Mouse (Mus musculus) right cerebral cortex, postnatal 36 days (tissue): ENCODE results near the gene Gm49630.
A peak's percentile ranks its signal among the peaks of the same experiment; 100 is the strongest.
"Not testable (repeated sequence)": the region's sequence is repeated elsewhere in the genome, so short reads cannot be mapped to it uniquely, and the experiment has no call there.

Experiments used
- DNase-seq, 2 experiments: peaks; one replicate each; pipeline ENCODE4 v3.0.0; 2022; ENCODE audit warnings: low spot score in 2 of 2, mixed read lengths in 1 of 2

Gene Gm49630

DNA sequence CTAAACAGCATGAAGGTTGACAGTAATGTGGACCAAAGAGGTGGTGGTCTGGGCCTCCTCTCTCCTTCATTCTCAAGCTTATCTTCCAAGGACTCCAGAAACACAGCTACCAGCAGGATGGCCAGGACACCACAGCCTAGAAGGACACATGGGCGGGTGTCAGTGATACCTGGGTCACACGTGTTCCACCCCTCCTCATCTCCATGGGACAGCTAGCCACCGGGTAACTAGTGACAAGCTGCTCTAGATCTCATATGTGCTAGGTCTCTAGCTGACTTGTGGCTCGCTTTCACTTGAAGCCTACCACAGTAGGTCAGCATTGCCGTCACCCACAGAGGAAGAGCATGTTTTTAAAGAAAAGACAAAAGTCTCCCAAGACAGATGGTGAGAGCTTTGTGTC is at the start of gene Gm49630:
TSS of gene Gm49630 (minus strand) at position 101 of the 400 bp plus-strand sequence.
- not testable (repeated sequence) for DNase-seq

DNA sequence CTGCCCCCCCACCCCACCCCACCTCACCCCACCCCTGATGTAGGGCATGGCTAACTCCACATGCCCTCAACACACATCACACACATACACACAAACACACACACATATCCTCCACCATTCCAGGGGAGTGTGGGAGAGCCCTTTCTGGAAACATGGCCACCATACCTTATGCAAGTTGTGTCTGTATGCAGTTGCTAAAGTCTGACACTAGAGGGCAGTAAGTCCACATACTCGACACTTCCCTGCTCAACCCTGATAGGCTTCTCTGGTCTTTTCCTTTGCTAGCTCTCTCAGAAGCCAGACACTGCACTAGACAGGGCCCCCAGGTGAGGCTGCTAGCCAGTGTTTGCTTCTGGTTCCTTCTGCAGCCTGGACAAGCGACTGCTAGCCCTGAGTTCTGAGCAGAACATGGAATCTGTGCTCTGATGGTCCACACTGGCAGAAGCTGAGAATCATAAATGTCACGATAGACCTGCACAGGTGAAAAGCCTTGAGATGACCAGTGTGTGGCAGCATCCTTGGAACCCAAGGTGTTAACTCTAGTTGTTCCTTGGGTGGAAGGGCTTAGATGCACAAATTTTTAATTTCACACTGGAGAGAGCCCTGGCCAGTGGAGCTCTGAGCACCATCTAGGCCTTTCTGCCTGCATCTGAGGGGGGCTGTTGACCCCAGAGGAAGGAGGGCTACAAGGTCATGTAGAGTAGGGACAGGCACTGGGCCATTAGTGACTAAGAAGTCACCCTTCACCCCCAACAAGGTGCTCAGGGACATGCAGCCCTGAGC is 48.6 kb upstream of the Gm49630 start:
- peak in 1 of 2 experiments; percentile 11 for DNase-seq

DNA sequence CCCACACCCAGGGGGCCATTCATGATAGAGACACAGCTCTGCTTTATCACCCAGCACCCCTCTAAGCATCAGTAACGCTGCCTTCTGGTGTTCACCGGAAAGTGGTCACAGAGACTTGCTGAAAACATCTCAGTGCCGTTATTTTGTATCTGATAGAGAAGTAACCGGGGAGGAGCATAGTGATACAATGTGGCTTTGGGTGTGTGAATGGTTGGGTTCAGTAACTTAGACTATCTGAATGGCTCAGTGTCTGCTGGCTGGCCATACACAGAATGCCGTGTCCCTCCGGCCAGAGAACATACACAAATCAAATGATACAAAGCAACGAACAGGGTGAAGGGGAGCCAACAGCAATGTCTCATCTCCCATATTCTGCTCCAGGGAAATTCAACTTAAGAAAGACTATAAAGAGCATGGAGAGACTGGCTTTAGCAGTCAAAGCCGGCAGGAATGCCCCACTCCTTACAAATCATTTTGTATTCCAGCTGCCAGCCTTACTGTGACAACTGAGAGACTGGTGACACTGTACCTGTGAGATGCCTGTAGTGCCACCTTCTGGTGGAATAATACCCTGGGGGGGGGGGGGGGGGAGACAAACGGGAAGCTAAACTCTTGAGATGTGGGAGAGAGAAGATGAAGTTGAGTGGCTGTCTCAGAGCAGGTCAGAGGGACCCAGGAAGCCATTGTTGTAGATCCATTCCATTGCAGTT is 43.0 kb upstream of the Gm49630 start:
- not testable (repeated sequence) for DNase-seq

DNA sequence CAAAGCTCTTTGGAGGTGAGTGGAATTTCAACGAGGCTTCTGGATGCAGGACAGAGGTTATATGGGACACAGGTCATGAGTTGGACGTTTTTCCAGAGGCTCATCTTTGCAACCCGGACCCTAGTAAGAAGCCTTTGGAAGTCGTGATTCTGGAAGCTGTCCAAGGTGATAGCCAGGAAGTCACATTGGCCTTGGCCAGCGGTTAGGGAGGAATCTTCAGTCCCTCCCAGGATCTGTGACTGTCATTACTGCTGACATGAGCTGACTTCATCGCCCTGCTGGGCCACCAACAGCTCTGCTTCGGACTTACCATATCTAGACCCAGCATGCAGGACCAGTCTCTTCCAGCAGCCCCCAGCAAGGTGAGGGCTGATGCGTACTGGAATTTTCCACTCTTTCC is 41.6 kb upstream of the Gm49630 start:
- DNase-seq: not testable (repeated sequence)

DNA sequence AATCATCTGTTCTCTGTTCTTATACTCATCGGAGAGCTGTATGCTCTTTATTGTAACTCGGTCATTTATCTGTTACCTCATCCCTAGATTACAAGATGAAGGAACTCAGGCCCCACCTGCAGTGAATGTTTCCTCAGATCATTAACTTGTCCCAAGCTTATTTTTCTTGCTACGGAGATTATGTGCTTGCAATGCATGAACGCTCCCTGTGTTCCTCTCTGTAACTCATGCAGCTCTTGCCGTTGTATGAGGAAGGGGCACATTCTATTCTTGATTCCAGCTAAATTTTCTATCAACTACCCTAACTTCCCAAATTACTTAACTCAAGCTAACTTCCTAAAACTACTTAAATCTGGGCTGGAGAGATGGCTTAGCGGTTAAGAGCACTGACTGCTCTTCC is 28.0 kb upstream of the Gm49630 start:
- DNase-seq: not testable (repeated sequence)

DNA sequence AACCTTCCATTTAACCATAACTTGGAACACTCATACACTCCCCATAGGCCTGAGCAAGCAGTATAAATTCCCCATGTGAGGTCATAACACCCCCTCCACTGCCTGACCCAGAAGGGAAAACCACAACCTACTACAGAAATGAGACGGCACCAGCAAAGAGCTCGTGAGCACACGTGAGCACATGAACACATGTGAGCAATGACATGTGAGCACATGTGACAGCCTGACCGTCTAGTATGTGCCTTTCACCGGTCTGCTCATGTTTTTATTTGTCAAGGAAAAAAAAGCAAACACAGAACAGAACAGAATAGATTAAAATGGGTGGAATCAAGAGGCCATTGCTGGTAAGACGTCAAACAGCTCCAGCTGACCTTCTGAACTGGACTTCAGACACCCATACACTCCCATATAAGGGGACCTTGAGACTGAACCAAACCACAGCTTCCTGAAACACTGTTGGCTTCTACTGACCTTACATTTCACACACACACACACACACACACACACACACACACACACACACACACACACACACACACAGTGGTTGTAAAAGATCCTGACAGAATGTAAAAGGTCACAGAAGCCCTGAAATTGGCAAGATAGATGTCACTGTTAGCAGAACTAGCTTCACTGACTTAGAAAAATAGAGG is 26.5 kb upstream of the Gm49630 start:
- not testable (repeated sequence) for DNase-seq

DNA sequence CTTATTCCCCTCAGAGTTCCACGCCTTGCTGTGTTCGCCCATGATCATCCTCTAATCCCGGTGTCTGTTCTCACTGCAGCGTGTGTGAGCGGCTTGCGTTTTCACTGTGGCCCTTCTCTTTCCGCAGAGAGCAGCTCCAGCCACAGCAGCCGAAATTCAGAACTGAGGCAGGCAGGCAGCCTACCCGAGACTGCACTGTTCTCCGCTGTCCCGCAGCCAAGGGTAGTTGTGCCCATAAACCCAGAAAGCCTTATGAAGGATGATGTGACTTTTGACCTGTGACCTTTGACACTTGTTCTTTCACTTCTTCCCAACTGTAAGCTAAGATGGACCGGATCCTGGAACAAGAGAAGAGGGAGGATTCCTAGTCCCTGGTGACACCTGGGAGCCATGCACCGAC is 25.3 kb upstream of the Gm49630 start:
- not testable (repeated sequence) for DNase-seq

DNA sequence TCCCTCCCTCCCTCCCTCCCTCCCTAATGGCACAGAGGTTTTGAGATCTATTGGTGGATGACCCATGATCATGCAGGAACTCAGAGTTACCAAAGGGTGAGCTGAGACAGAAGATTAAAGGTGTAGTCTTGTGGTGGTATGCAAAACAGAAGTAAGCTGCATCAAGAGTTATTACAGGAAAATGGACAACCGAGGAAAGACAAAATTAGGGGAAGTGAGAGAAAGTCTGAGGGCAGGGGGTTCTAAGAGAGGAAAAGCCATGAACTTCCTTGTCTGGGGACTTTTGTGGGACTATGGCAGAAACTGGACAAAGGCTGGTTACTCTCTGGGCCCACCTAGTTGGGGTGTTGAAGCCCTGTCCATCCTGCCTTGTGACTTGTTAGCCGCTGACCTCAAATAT is 24.5 kb upstream of the Gm49630 start:
- DNase-seq: not testable (repeated sequence)

DNA sequence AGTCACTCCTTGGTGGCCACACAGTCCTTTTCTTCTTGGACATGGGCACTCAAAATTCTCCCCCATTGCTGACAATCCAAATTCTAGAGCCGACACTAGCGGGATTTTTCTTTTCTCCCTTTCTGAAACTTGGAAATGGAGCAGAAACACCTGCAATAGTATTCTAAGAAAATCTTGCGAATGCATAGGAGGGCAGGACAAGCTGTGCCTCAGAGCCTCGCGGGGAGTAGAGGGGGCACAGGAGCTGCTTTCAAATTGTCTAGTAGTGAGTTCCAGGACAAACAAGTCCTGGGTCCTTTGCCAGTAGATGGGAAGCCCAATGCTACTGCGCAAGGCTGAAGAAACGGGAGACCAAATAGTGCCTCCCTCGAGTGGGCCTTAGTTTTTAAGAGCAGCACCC is 23.9 kb upstream of the Gm49630 start:
- DNase-seq: not testable (repeated sequence)

DNA sequence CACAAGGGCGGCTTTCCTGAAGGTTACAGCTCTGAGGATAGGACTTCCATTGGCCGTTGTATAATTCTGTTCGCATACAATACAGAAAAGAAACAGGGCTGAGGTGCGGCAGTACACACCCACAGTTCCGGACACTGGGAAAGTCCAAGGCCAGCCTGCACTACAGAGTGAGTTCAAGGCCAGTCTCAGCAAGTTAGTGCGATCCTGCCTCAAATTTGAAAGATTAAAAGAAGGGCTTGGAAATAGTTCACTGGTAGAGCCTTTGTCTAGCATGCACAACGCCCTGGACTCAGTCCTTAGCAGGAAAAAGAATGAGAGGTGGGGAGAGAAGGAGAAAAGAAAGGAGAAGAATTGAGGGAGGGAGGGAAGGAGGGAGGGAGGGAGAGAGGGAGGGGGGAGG is 23.3 kb upstream of the Gm49630 start:
- DNase-seq: not testable (repeated sequence)

DNA sequence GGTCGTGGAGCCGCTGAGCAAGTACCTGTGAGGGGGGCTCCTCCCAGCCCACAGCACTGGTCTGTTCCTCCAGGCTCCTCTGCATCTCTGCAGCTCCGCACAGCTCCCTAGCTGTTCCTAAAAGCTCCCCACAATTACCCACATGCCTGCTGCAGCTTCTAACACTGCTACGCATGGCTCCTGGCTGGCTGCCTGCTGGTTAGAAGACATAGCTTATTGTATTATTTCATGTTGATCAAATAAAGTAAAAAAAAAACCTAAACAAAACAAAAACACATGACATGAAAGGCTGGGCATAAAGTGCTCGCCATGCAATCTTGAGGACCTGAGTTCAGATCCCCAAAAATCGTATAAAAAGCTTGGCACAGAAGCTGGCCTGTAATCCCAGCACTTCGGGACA is 18.1 kb upstream of the Gm49630 start:
- not testable (repeated sequence) for DNase-seq

DNA sequence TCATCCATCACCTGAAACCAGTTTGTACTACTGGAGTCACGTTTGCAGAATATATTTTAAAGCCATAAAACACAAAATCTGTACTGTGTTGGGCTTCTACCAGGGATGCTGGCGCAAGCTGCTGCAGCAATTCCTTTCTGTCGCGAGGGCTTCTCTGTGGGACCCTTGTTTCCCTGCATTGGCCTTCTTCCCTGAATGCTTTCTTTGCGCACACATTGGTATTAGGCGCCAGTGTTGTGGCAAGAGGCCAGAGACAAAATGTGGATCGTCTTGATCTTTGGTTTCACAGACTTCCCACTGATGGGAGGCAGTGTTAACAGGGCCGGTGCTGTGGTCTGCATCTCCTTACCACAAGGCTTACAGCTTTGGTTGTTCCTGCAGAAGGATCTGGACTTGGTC is 17.2 kb upstream of the Gm49630 start:
- DNase-seq: not testable (repeated sequence)

DNA sequence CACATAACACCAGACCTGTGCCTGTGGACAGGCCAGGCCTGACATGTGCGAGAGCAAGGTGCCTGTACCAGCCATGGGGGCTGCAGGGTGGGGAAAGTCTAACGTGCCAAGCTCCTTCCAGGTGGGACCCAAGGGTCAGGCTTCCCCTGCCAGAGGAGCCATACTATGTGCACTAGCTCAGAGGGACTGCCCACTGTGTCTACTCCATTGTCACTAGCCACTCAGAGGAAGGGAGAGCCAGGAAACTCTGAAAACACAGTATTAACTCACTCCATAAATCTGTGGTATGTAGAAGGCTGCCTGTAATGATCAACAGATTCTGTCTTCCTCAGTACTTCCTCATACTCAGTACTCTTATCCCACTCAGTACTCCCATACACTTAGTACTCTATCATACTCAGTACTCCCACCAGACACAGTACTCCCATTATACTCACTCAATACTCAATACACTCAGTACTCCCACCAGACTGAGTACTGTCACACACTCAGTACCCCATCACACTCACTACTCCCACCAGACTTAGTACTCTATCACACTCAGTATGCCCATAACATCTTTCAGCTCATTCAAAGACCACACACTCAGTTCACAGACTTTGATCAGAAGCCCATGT is 16.7 kb upstream of the Gm49630 start:
- DNase-seq: not testable (repeated sequence)

DNA sequence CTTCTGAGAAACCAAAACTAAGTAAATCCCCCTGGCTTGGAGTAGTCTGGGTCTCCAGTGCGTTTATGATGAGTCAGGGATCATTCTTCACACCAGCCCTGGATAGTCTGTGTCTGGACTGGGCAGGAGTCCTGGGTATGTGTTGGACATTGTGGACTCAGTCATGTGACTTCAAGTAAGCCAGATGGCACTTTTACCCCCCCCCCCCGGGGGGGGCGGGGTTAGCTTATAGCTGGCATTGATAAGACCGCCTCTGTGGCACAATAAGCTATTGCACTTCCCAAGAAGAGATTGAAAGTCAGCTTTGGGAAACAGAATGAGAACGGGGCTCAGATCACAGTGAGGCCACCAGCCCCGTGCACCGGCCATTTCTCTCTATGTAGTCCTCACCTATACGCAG is 14.2 kb upstream of the Gm49630 start:
- not testable (repeated sequence) for DNase-seq

DNA sequence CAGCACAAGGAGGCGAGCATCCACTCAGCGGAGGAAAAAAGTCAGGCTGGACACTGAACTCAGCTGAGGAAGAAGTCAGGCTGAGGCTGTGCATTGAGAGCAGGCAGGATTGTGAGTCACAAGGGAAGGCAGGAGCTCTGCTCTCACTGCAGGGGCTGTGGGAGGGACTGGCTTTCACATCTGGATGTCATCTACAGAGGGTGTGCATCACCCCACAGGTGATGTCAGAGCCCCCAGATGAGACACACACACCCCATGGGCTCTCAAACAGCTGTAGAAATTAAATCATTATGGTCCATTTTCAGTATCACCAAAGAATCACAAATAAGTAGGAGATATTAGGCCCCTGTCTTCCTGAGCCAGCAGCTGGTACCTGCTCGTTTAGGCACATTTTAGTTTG is 13.6 kb upstream of the Gm49630 start, which contains the start of gene Unc93a2:
TSS of gene Unc93a2 (minus strand) at position 101 of the 400 bp plus-strand sequence.
- DNase-seq: not testable (repeated sequence)

DNA sequence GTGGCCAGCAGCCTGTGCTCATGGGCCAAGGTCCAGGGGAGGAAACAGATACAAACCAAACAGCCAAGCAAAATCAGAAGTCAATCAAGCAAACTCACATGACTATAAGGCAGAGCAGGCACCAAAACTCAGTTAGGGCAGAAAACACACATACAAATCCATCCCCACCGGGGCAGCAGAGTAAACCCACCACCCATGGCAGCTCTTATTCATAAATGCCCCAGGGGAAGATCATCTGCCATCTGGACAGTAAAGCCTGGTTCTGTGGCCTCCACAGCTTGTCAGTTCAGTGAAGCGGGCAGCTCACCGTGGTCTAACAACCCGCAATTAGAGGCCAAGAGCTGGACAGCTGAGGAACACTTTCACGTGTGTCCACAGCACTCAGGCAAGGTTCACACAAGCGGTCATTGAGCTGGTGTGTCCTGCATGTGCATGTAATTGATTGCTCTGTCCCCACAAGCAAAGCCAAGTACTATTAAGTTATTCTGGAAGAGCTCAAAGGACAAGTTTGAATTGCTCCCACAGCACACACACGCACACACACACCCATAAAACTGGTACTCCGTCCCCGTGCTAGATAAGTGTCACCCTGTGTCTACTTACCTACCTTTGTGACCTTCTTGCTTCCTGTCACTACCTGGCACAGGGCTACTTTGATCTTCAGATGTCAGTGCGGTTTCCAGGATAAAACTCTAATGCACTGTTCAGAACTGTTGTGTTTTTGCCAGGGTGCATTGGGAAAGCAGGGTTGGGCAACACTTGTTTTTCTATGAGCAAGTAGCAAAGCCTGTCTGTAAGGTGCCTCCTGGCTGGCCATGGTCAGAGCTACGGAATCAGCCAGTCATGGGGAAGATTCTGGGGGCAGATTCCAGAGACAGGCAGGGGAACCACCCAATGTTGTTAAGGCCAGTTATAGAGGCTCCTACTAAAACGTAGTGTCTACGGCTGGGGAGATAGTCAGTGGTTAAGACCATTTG is 11.7 kb upstream of the Gm49630 start:
- not testable (repeated sequence) for DNase-seq

DNA sequence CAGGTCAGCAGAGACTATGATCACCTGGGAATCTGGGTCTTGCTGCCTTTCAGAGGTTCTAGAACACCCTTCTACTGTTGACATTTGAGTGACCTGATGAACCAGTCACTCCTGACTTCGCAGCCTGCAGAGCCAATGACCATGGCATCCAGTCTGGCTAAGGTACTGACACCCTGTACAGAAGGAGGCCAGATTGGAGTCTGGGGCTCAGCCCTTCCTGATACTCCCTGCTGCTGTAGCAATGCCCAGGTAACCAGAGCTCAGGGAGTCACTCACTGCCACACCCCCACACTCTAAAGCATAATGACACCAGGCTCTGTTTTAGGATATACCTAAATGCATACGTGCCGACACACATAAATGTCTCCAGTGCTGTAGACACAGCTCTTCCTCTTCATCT is 10.9 kb upstream of the Gm49630 start:
- not testable (repeated sequence) for DNase-seq

DNA sequence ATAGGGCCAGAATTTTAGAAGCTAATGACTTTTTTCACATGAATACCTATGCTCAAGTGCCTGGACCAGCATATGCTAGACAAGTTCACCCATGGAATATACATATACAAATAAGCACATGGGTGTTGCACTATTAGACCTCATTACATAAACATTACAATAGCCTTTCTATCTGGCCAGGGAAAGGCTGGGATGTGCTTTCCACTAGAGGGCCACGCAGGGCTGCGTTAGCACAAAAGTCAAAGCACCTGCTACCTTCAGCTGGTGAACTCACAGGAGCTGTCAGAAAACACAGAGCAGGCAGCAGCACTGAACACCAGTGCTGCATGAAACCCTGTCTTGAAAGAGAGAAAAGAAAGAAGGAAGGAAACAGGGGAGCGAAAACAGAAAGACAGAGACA is 6.1 kb upstream of the Gm49630 start:
- DNase-seq: not testable (repeated sequence)

DNA sequence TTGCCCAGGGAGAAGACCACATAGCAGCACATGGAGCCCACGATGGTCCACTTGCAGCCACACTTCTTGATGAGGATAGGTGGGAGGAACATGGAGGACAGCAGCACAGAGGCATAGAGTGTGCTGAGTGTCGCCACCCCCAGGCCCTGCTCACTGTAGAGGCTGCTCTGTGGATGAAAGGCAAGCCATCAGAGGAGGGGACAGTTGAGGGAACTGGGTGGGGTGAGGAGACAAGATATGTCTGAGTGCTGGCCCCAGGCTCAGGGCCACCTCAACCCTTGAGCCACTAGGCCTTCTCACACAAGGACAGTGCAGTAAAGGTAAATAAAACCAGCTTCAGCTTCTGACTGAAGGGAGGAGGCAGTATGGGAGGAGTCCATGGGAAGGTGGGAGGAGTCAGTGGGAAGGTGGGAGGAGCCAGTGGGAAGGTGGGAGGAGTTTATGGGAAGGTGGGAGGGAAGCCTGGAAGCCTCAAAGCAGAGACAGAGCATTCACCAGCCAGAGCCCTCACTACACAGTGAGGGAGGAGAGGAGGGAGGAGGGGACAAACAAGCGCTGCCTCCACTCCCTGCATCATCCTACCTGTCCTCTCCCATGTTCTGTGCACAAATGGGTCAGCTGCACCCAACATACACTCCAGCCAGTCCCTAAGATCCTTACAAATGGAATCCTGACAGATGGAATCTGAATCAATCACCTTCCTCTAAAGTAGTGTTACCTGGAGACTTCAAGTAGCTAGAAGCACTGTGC is 5.3 kb upstream of the Gm49630 start:
- DNase-seq: not testable (repeated sequence)

DNA sequence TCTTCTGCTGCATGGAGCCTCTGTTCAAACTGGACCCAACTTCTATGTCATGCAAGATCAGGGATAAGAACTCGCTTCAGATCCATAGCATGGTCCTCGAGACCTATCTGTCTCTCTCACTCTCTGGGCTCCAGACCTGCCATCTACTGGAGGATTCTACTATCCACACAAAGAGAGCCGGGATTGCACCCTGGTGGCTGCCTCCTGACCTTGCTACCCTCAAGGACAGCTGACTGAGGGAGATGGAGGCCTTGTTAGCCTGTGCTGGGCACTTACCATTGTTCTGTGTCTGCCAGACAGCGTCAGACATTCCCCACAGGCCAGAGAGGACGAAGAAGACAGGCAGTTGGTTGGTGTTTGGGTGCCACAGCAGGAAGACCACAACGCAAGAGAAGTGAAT is 2.4 kb downstream of the Gm49630 start:
- DNase-seq: not testable (repeated sequence)
